Mouse (Mus musculus) limb, embryonic 14.5 days (tissue): ENCODE measurements around the gene Tmem201. TPM values are rescaled to one million over a fixed set of nuclear protein-coding genes. Genes with fewer than 3 reads are reported as not detected.

Experiments used
- ATAC-seq: fragments of 200-750 bp; cut with Nextera tagmentation; 2 replicates; pipeline ENCODE4 v1.8.0; 2017; ENCODE audit warnings: low read depth, moderate number of reproducible peaks, moderate TSS enrichment; ENCODE audit not compliant: low FRiP score
- DNase-seq: peaks from one replicate; pipeline ENCODE4 v3.0.0-alpha.2; 2015; ENCODE audit warnings: low spot score
- H3K27ac ChIP-seq: fragments of 300-500 bp; sonication (generic); replicated peaks from 2 replicates; pipeline ENCODE4 v1.5.1; 2014; ENCODE audit warnings: low read depth, mild to moderate bottlenecking, low read length, moderate library complexity, mixed read lengths
- H3K27me3 ChIP-seq: fragments of 300-500 bp; sonication (generic); 2 replicates; pipeline ENCODE4 v1.6.1; 2014; ENCODE audit warnings: low read length, mixed read lengths; ENCODE audit not compliant: control insufficient read depth, insufficient read depth
- H3K36me3 ChIP-seq: fragments of 300-500 bp; sonication (generic); 2 replicates; pipeline ENCODE4 v1.6.1; 2014; ENCODE audit warnings: mild to moderate bottlenecking, low read length, moderate library complexity, mixed read lengths; ENCODE audit not compliant: control insufficient read depth, insufficient read depth
- H3K4me1 ChIP-seq: fragments of 300-500 bp; sonication (generic); 2 replicates; pipeline ENCODE4 v1.6.1; 2014; ENCODE audit warnings: antibody characterized with exemption, low read length, mixed read lengths; ENCODE audit not compliant: control insufficient read depth, insufficient read depth
- H3K4me2 ChIP-seq: fragments of 300-500 bp; sonication (generic); replicated peaks from 2 replicates; pipeline ENCODE4 v1.6.1; 2014; ENCODE audit warnings: low read depth, mild to moderate bottlenecking, low read length, moderate library complexity; ENCODE audit not compliant: severe bottlenecking
- H3K4me3 ChIP-seq: fragments of 300-500 bp; sonication (generic); replicated peaks from 2 replicates; pipeline ENCODE4 v1.5.1; 2014; ENCODE audit warnings: low read length
- H3K9ac ChIP-seq: fragments of 300-500 bp; sonication (generic); 2 replicates; pipeline ENCODE4 v1.6.1; 2014; ENCODE audit warnings: mild to moderate bottlenecking, low read depth, low read length, moderate library complexity; ENCODE audit not compliant: severe bottlenecking
- H3K9me3 ChIP-seq: fragments of 300-500 bp; sonication (generic); 2 replicates; pipeline ENCODE4 v1.6.1; 2016; ENCODE audit warnings: low read length; ENCODE audit not compliant: control insufficient read depth
- POLR2A ChIP-seq: fragments of 200-500 bp; IDR thresholded peaks from 2 replicates; pipeline ENCODE4 v1.8.0; 2012; ENCODE audit warnings: inconsistent platforms, mild to moderate bottlenecking, moderate library complexity, borderline replicate concordance; ENCODE audit not compliant: insufficient read depth, insufficient read length; ENCODE audit errors: extremely low read depth
- WGBS: fragments of 180-500 bp; shearing (Covaris S2); extraction: QIAGEN DNeasy Blood & Tissue Kit; methylation state at CpG from one replicate; pipeline ENCODE4 v1.1.7; 2014; 5-methylcytosine and 5-hydroxymethylcytosine counted together
- polyA plus RNA-seq, 2 experiments: library from polyadenylated mRNA; depleted of rRNA in 1 of 2; stranded (reverse) in 1 of 2; unstranded in 1 of 2; fragments of >200 nt; fragmentation: Nextera tagmentation in 1 of 2; extraction: Ambion mirVana in 1 of 2; gene quantifications; 2 replicates each; pipeline versions ENCODE4 v1.2.1 to v1.2.3; 2012 to 2014

Tmem201 gene
- polyA plus RNA-seq, 2 experiments, result 20.4 to 59.3 TPM

DNA sequence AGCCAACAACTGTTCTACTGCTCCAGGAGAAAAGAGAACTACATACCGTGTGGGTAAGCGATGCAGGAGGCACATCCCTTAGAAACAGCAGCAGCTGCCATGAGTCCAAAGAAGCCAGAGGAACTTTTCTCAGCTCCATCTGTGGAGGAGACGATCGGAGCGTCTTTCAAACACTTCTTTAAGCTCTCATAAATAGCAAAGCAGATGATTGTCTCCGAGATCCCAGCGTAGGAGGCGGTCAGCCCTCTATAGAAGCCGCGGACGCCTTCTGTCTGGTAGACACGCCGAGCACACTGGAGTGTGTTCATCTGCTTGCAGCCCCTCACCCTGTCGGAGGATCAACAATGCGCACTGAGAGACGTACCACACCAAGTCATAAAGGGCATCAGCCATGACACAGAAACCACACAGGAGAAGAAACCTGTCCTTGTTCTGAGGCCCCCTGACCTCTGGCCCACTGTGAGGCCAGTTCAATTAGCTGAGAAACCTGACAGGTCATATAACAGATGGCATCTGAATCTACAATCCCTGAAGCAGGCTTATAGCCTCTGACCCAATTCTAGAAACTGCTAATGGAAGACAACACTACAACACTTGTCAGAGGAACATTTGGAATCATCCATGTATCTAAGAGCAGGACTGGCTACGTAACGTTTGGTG lies 11.3 kb upstream of the Tmem201 start:
- no peak for DNase-seq
- Histone ChIP-seq H3K9ac (no peak overlapping the region), H3K9me3 (no peaks in the 10 kb centered on the region), H3K27ac (no peak overlapping the region), H3K4me2 (no peak overlapping the region), H3K4me3 (no peak overlapping the region), H3K4me1 (no peaks in the 10 kb centered on the region), H3K27me3 (no peaks in the 10 kb centered on the region), H3K36me3 (peaks cover 16% of the 10 kb centered on the region)
- 92% methylated on average over 18 of the region's 18 CpGs for whole genome bisulfite sequencing
- no peak for TF ChIP-seq POLR2A
- no peak for ATAC-seq

GRCm38 (mm10) chr4:149744119-149744518 lies 6.3 kb upstream of the Tmem201 start:
- peaks cover 36% of the 10 kb centered on the region for H3K36me3 ChIP-seq
- no peak for ATAC-seq

DNA sequence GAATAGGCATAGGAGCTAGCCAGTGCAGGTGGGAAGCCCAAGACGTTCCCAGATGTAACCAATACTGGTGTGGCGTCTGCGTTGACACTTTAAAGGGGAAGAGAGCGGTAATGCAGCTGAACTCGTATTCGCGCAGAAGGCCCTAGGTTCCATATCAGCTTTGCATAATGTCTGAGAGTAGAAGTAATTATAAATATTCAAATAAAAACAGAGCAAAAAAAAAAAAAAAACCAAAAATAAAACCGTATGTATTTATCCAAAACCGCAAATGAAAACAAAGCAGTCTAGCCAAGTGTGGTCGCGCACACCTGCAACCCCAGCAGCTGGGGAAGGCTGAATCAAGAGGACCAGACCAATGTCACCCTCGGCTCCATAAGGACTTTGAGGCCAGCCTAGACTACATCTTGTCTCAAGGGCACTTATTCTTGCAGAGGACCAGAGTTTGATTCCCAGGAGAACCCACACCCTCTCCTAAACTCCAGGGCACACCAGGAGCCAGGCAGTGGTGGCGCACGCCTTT lies 4.2 kb upstream of the Tmem201 start:
- no peak overlapping the region for H3K27ac ChIP-seq
- H3K4me1 ChIP-seq, result peaks cover 1% of the 10 kb centered on the region; the same call in 1 of the 2 replicates
- TF ChIP-seq POLR2A, result no peak
- no peak for ATAC-seq
- no peak overlapping the region for H3K9ac ChIP-seq
- H3K27me3 ChIP-seq, result no peaks in the 10 kb centered on the region
- no peaks in the 10 kb centered on the region for H3K9me3 ChIP-seq
- DNase-seq, result no peak
- no peak overlapping the region for H3K4me2 ChIP-seq
- WGBS, result 92% methylated on average over 14 of the region's 14 CpGs
- H3K36me3 ChIP-seq, result peaks cover 30% of the 10 kb centered on the region
- H3K4me3 ChIP-seq, result no peak overlapping the region

More at GRCm38 (mm10) chr4:149744119-149744518, 6.3 kb upstream of the Tmem201 start:
- H3K4me1 ChIP-seq, result no peaks in the 10 kb centered on the region
- WGBS, result 78% methylated on average over 7 of the region's 7 CpGs
- no peaks in the 10 kb centered on the region for H3K9me3 ChIP-seq
- H3K27ac ChIP-seq, result no peak overlapping the region
- TF ChIP-seq POLR2A, result no peak
- no peak overlapping the region; the same call in 1 of the 2 replicates for H3K9ac ChIP-seq
- H3K4me2 ChIP-seq, result no peak overlapping the region
- DNase-seq, result no peak
- H3K27me3 ChIP-seq, result no peaks in the 10 kb centered on the region
- H3K4me3 ChIP-seq, result no peak overlapping the region

GRCm38 (mm10) chr4:149740301-149740700 lies 2.5 kb upstream of the Tmem201 start:
- H3K4me1 ChIP-seq, result peaks cover 19% of the 10 kb centered on the region
- peaks cover 26% of the 10 kb centered on the region for H3K36me3 ChIP-seq
- ATAC-seq (no peak), DNase-seq (no peak)
- no peak overlapping the region for H3K4me3 ChIP-seq
- no peak overlapping the region for H3K27ac ChIP-seq
- no peak overlapping the region for H3K9ac ChIP-seq
- H3K27me3 ChIP-seq, result no peaks in the 10 kb centered on the region
- H3K4me2 ChIP-seq, result no peak overlapping the region
- no peaks in the 10 kb centered on the region for H3K9me3 ChIP-seq
- WGBS, result 80% methylated on average over 7 of the region's 7 CpGs
- TF ChIP-seq POLR2A, result no peak

GRCm38 (mm10) chr4:149739478-149739877 lies 1.6 kb upstream of the Tmem201 start:
- H3K9ac ChIP-seq, result no peak overlapping the region
- H3K9me3 ChIP-seq, result no peaks in the 10 kb centered on the region
- H3K4me1 ChIP-seq, result peaks cover 27% of the 10 kb centered on the region
- no peak overlapping the region for H3K4me3 ChIP-seq
- peaks cover 19% of the 10 kb centered on the region for H3K36me3 ChIP-seq
- no peak overlapping the region for H3K27ac ChIP-seq
- H3K4me2 ChIP-seq, result no peak overlapping the region
- DNase-seq (no peak), ATAC-seq (no peak)
- no peaks in the 10 kb centered on the region for H3K27me3 ChIP-seq
- TF ChIP-seq POLR2A, result no peak
- WGBS, result 80% methylated on average over 5 of the region's 5 CpGs
